Mouse (Mus musculus): ENCODE data around the gene Glrp1.

Gene Glrp1

GRCm38 (mm10) chr1:88492415-88492814 lies 17.5 kb downstream of the Glrp1 start:
- DNase-seq (ENCODE audit: low spot score in 2 of 2): no peak

- no peak for DNase-seq (ENCODE audit: low spot score in 2 of 2)
These were observed 18.1 kb downstream of the Glrp1 start for GRCm38 (mm10) chr1:88491617-88492378.

DNA sequence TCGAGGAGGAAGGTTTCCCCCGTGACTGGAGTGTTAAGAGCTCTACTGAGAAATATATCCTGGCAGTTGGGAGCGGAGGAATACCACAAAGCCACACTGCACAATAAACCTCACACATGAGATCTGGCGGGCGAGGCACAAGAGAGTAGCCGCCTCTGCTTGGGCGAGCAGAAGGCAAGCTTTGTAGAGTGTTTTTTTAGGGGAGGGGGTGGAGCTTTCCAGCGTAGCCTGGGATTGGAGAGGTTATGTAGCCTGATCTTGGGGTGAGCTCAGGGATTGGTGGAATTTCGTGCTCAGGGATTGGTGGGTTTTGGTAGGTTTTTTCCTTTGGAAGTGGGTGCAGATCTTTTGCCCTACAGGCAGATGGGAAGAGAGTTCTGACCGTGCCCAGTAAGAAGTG lies 19.7 kb downstream of the Glrp1 start:
- DNase-seq (ENCODE audit: low spot score in 2 of 2): no peak

DNA sequence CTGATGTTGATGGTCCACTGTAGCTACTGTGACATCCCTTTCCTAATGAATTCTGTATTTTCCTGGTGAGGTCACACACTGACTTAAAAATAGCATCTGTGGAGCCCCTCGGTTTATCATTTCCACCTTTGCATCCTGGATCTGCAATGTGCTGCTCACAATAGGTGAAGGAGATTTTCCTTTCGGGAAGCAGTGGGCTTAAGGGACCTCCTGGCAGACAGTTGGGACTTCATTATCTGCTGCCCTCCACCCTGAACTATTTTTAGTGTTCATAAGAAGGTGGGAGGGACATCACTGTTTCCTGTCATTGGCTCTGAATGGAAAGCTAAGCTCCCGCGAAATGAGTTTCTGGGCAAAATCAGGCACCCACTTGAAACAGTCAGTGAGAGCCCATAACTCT lies 20.9 kb downstream of the Glrp1 start:
- no peak for DNase-seq (ENCODE audit: low spot score in 2 of 2)

- DNase-seq (ENCODE audit: low spot score in 2 of 2): no peak
These were observed 23.5 kb downstream of the Glrp1 start for GRCm38 (mm10) chr1:88486336-88486735.

DNA sequence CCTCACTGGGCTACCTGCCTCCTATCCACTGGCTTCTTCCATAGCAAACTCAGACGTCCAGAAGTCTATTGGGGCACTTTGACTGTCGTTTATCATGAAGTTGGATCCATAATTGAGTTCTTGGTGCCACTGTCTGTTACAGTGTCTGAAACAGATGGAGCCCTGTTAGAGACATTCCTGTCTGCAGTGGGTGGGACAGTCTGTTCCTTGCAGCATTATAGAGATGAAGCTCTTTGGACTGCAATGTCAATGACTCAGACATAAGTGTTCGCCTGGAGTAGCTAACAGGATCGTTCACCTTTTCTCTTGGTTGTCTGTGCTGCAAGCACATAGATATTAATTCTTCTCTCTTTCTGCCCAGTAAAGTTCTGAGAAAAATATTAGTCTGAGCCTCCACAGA lies 25.8 kb downstream of the Glrp1 start:
- no peak for DNase-seq (ENCODE audit: low spot score in 2 of 2)

- DNase-seq (ENCODE audit: low spot score in 2 of 2): no peak
These were observed 27.4 kb downstream of the Glrp1 start for GRCm38 (mm10) chr1:88482142-88483099.

- DNase-seq (ENCODE audit: low spot score in 2 of 2): no peak
These were observed 29.3 kb downstream of the Glrp1 start for GRCm38 (mm10) chr1:88480594-88480993.

DNA sequence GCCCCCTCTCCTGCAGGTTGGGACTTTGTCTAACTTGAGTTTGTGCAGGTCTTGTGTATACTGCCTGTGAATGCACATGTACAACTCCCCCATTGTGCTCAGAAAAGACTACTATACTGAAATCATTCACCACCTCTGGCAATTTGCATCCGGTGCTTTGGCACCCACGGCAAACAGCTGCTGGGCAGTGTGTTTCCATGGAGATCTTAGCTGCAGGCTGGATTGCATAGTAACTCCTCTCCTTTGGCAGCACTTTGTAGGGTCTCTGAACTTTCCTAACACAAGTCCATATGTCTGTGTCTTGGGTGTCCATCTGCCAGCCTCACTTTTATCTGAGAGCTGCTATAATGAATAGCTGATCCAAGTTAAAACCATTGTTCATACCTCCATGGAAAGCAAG lies 31.7 kb downstream of the Glrp1 start:
- peak in 1 of 2 experiments; percentile 44 for DNase-seq (ENCODE audit: low spot score in 2 of 2)

DNA sequence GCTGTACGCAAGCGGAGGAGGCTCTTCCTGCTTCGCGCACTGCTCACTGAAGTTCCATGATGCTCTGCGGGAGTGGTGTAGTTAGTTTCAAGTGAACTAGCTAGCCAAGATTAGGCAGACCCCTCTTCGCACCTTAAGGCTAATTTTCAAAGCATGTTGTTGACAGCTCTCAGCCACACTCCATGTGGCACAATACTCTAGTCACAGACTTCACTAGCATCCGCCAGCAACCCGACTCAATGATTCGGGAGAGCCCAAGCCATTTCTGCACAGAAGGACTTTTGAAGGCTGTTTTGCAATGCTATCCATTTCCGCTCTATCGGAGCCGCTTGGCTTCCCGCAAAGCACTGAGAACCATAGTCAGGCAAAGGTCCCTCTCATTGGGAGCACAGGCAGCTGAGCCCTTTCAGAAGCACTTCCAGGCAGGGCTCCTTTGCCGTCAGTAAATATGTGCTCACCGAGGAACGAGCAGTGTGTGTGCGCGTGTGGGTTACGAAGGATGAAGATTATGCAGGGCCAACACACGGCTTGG lies 33.2 kb downstream of the Glrp1 start:
- no peak for DNase-seq (ENCODE audit: low spot score in 2 of 2)

GRCm38 (mm10) chr1:88475502-88475953 lies 34.3 kb downstream of the Glrp1 start:
- DNase-seq (ENCODE audit: low spot score in 2 of 2): no peak

GRCm38 (mm10) chr1:88474598-88474997 lies 35.3 kb downstream of the Glrp1 start:
- DNase-seq (ENCODE audit: low spot score in 2 of 2): no peak

GRCm38 (mm10) chr1:88473899-88474298 lies 36.0 kb downstream of the Glrp1 start:
- DNase-seq (ENCODE audit: low spot score in 2 of 2): no peak

- DNase-seq (ENCODE audit: low spot score in 2 of 2): no peak
These were observed 37.6 kb downstream of the Glrp1 start for GRCm38 (mm10) chr1:88472258-88472657.

- no peak for DNase-seq (ENCODE audit: low spot score in 2 of 2)
These were observed 40.1 kb downstream of the Glrp1 start for GRCm38 (mm10) chr1:88469746-88470145.

GRCm38 (mm10) chr1:88468335-88468734 lies 41.5 kb downstream of the Glrp1 start:
- no peak for DNase-seq (ENCODE audit: low spot score in 2 of 2)

- no peak for DNase-seq (ENCODE audit: low spot score in 2 of 2)
These were observed 42.0 kb downstream of the Glrp1 start for GRCm38 (mm10) chr1:88467866-88468265.

- DNase-seq (ENCODE audit: low spot score in 2 of 2): no peak
These were observed 43.4 kb downstream of the Glrp1 start for GRCm38 (mm10) chr1:88466325-88467064.

DNA sequence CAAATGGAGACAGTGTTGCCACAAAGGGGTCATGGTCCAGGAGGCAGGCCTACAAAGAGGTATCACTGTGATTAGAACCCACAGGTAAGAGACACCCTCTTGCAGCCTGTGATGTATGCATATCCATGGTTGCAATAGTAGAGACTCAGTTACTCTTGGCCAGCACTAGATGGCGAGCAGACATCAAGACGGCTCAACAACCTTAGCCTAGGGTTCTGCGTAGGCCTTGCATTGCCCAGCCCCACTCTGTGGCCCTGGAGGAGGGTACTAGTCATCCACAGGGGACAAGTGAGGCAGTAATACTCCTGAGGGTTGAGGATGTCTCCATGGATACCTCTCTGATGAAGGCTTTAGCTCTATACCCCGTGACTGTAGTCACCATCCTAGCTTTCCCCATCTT lies 44.1 kb downstream of the Glrp1 start:
- DNase-seq (ENCODE audit: low spot score in 2 of 2): no peak

DNA sequence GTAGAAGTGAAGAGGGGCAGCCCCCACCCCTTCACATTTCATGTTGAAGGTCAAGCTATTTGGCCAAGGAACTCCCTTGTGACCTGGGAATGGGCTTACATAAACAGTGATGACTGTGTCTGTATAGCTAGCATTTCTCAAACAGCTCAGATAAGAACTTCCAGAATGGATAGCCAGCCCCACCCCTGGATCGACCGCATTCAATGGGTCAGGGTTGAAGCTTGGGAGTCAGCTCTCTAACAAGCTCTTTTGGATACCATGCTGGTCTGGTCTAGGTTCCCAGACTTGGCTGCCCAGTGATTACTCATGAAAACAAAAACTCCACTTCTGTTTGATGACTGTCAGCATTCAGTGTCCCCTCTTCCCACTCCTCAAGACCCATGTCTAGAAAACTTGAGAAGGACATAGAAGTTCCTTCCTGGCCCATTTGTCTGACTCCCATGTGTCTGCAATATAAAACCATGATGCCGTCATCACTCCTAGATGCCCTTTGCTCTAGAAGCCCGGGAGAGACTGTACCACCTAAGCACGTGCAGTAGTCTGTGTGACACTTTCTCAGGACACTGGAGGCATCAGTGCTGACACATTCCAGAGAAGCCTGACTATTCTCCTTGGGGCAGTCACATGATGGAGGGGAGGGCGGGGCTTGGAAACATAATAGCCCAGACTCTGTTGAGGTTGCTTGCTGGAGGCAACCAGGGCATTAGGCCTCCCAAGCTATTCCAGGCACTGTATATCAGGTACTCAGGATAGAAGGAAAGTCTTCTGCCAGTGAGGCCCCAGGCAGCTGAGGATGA lies 45.6 kb downstream of the Glrp1 start:
- DNase-seq (ENCODE audit: low spot score in 2 of 2): no peak

DNA sequence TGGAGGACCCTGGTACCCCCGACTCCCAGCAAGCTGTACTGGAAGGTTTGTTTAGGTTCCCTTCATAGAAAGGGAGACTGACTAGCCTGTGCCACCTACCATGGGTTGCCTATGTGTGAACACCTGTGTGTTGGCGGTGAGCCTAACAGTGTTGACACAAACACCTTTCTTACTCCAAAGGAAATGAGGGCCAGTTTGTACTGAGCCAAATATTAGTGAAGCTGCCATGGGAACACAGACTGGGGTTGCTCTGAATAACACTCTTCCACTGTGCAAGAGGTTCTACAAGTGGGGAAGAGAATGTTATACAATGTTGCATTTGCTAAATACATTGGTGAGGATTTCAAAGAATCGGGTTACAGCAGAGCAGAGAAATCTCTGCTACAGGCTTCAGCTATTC lies 46.6 kb downstream of the Glrp1 start:
- DNase-seq (ENCODE audit: low spot score in 2 of 2): no peak

Measured in frontal cortex, postnatal 14 days (tissue).